Mouse (Mus musculus): ENCODE results near the gene Gata2. TPM values are rescaled to one million over a fixed set of nuclear protein-coding genes. Genes with fewer than 3 reads are reported as not detected.

Gata2 gene
- total RNA-seq, 2 experiments from 2014 or later: 5.7 to 6.0 TPM

DNA sequence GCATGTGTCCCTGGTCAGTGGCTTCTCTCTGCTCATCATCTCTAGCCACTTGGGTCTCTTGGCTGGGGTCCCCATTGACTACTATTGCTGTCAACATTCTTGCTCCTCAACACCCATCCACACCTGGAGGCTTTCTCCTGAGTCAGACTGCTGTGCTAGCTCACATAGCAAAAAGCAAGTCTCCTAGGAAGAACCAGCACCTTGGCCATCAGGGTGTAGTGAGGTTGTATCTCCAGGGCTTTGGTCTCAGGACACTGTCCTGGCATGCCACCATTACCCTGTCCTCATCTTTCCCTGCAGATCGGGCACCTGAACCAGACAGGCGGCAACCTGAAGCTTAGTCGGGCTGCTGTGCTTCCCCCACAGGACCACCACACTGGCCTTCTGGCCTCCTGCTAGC is 14.6 kb downstream of the Gata2 start:
- DNase-seq: no peak

DNA sequence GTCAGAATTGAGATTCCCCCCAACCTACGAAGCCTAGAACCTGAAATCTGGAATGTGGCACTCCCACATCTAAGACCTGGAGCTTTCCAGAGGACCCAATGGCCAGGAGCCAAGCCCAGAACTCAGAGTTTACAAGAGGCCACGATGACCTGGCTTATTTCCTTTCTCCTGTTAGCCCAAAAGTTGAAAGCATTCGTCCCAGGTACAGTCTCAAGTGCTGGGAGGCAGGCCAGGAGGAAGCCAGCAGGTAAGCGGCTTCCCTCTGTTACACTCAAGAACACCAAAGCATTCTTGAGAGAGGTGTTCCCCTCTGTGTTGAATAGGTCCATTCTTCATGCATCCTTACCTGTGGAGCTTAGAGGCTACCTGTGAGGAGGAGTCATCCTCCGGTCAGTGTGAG is 15.8 kb downstream of the Gata2 start:
- DNase-seq: no peak

DNA sequence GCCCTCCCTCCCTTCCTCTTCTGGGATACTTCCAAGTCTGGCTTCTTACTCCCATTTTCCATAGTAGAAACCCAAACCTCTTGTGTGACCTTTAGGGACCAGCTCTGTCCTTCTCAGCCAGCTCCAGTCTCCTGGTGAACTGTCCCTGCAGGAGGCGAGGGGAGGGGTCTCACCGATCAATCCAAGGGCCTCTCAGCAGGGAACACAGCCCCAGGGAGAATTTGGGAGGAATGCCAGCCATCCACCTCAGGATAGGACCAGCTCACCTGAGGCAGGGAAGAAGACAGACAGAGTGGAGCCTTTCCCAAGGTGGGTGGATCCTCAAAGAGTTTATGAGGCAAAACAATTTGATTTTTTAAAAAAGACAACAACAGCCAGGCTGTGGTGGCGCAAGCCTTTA is 16.5 kb downstream of the Gata2 start:
- DNase-seq: no peak

DNA sequence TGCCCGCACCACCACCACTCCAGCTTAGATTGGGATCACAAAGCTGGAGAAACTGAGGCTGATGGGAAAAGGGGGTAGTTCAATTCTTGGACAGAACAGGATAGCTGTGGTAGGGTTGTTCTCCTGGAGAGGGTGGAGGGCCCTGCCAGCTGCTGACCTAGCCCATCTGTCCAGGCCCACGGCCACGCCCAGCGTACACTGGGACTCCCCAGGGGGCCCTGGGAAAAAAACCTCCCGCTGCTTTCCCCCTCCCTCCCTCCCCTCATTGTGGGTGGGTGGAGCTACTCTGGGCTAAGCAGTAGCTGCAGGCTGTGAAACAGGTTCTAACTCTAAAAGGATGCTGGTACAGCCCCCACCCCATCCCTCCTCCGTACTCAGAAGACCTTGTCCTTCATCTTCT is 22.1 kb downstream of the Gata2 start:
- no peak for DNase-seq

DNA sequence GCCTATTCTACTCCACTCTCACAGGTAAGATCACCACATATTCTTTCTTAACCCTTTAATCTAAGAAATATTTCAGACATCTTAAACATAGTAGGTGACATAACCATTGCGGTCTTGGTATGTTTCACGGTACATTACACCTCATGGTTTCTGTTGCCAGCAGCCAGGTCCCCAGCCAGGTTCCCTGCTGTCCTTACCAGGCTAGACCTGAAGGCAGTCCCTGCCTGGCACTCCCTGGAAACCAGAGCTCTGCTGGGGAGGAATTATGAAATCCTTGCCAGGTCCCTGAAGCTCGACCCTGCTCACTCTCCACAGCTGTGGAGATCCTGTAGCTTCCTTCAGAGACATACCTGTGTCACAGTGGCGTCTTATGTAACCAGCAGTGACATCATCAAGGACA is 22.5 kb downstream of the Gata2 start:
- DNase-seq: no peak

DNA sequence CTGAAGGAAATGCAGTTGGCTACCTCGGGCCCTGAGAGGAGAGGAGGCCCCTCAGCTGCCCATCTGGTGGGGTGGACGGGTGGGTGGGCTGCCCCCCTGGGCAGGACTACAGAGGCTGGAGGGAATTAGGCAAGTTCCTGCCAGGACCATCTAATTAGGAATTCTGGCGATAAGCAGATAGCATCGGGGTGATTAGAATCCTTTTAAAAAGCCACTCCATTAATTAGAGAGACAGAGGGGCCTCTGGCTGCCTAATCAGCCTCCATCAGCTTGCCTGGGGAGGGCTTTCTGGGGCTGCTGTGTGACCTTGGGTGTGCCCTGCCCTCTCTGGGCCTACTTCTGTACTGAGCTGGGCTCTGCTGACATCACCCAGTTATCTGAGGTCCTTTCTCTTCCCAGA is 25.4 kb downstream of the Gata2 start:
- no peak for DNase-seq

DNA sequence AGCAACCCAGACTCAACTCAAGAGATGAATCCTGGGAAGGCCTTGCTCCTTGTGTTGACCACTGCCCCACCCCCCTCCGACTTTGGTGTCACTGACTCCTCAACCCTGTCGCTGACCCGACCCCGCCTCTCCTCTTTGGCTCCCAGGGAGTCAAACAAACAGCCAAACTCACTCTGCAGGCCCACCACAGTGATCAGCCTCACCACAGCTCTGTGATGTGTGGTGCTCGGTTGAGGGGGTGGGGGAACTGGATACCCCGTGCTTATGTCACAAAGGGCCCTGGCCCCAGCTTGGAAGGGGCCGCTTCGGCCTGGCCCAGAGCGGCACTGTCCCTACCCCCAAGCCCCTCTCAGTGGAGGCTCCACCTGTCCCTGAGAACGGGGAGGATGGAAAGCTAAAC is 28.3 kb downstream of the Gata2 start, which contains the start of gene Dnajb8:
TSS of gene Dnajb8 (plus strand) at position 301 of the 400 bp plus-strand sequence.
- no peak for DNase-seq

DNA sequence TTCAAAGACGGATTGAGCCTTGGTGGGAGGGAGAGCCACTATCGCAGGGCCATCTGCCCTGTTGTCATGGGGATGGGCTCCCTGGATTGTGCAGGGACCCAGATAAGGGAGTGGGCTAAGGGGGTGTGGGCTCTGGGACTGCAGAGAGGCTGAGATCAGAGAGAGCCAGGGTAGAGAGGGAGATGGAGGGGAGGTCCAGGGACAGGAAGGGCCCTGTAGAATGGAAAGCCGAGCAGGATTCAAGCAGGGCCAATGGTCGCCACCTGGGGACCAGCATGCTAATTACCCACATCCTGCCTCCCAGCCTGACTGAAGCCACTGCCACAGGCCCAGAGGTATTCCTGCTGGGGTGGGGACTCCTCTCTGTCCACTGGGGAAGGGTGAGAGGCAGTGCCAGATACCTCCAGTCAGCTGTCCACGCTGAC is 32.9 kb downstream of the Gata2 start:
- no peak for DNase-seq

DNA sequence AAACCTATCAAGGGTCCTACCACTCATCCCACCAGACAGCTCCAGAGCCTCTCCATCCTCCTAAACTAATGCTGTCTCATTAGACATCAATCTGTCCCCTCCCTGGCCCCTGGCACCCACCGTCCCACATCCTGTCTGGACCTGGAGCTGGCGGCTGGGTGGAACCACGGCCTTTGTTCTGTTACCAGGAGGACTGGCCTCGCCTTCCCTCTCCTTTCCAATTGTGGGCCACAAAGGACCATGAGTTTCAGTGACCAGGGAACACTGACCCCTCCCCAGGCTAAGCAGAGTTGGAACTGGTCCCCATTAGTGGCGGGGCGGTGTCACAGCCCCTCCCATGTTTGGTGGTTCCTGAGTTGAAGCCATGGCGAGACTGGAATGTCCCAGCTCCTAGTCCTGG is 33.8 kb downstream of the Gata2 start:
- no peak for DNase-seq

DNA sequence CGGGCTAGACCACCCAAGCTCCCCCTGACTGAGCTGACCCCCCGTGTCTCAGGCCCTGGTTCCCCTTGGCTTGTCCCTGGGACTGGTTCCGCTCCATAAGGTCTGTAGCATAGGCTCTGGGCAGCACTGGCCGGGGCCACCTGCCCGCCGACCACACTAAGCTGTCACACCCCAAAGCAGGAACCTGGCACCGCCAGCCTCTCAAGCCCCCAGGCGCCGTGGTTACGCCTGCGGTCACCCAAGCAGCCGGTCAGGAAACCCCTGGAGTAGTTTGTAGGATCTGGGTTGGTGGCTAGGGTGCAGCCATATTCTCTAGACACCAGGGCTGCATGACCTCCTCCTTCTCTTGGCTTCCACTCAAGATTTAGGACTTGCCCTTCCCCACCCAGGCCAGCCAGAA is 35.5 kb downstream of the Gata2 start:
- DNase-seq: no peak

DNA sequence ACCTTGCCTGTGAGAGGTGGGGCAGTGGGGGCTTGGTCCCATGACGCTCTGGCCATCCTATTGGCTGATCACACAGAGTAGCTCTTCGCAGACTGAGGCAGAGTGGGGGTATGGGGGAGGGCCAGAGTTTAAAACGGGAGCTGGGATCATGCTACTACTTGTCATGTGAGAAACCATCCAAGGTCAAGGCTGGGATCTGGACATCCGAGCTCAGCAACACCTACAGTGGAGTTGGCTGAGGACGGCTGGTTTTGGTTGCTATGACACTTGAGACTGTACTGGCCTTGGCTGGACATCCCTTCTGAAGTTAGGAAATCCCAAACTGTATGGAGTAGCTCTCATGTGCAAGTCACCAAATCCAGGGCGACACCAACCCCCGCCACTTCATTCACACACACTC is 38.1 kb downstream of the Gata2 start:
- no peak for DNase-seq

DNA sequence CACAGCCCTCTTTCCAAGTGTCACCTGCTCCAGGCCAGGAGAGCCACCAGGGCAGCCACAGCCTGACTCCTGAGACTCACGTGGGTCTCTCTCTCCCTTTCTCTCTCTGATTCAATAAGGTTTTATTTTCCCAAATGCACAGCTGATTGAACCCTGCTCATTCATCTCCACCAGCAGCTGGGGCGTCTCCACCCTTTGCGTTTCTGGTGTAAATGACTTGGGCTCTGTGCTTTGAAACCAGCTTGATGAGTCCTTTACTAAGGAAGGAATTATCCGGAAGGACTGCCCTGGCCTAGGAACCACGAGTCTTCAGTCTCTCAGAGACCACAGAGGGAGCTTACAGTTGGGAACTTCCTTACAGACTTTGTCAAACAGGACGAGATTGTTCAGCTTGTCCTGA is 38.5 kb downstream of the Gata2 start:
- no peak for DNase-seq

DNA sequence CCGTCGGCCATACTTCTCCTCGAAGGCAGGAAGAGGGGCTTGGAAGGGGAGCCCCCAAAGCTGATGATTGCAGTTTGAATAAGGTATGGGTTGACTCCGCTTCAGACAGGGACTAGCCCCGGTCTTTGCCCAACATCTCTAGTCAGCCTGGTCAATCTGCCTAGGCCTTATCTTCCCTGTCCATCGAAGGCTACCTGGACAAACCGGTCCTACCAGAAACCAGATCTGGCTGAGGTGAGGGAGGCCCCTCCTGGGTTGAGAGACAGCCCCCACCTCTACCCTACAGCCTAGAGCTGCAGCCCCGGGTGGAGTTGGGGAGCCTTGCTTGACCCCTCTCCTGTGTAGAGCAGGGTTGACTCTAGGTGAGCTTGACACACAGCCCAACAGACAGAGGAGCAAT is 40.3 kb downstream of the Gata2 start:
- no peak for DNase-seq

DNA sequence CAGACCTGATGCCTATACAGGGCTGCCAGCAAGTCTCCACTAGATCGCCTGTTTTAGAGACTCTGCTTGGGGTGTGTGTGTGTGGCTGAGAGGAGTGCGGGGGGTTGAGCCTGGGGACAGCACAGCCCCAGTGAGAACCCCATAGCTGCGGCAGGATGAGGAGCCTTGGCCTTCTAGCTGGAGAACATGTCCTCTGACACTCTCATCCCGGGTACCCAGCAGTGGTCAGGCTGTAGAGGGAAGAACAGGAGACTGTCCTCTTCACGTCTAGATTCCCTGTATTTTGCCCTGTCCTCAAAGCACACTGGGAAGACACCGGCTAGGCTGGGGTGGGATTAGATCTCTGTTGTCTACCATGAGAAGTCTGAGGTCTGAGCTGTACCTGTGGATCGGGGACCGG is 41.8 kb downstream of the Gata2 start:
- DNase-seq: no peak

DNA sequence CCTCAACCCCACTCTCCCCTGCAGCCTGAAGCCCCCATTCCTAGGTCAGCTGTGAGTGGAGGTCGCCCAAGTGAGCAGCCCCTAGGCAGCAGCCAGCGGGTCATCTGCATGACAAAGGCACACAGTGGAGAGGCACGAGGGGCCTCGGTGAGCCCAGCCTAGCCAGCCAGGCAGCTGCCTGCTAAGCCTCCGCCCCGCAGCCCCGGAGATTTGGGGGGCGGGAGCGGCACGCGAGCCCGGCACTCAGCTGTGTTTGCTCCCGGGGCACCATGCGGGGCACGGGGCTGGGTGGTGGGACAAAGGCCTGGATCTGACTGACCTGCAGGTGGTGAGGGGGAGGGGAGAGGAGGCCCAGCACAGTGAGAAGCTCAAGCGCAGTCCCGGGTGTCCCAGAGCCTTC is 42.3 kb downstream of the Gata2 start:
- DNase-seq: no peak

DNA sequence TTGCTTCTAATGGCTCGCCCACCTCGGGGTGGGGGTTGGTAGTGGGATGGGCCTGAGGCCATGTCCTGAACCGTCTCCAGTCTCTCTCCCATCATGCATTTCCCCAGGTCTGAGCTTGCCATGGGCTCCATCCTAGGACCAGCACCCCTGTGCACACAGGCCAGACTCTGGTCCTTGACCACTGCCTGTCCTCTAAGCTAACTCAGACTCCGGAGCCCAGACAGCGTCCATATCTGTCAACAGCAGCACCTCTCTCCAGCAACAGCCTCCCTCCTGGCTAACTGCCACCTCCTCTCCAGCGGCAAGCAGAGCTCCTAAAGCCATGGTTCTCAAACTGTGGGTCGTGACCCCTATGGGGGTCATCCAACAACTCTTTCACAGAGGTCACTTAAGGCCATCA is 42.8 kb downstream of the Gata2 start:
- no peak for DNase-seq

DNA sequence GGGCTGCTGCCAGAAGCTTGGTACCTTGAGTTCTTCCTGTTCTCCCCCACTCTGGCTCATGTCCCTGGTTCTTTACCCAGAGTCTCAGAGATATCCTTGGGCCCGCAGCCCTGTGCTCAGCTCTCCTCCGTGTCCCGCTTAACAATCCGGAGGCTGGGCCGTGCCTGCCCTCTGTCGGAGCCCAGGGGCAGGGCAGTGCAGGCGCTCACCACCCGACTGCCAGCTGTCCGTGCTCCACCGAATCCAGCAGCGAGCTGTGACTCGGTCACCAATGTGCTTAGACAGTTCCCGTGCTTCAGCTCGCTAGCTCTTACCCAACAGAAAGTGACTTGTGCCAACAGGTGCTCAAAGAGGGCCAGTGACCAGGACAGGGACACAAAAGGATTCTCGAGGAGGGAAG is 48.9 kb downstream of the Gata2 start:
- DNase-seq: peak; percentile 65

DNA sequence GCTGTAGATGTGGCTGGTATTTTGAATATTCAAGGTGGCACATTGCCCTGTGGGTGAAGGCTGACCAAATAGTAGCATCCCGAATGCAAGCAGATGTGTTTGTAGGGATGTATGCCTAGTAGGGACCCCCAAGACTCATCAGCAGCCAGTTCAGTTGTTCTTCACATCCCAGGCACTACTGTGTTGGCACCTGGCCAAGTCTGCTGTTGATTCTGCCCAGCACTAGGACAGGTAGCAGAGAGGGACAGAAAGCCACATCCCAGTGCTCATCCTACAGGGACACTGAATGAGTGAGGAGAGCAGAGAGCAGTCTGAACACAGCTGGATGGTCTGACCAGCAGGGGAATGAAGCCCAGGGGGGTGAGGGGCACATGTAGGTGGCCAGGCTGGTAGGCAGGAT is 55.5 kb downstream of the Gata2 start:
- DNase-seq: no peak

DNA sequence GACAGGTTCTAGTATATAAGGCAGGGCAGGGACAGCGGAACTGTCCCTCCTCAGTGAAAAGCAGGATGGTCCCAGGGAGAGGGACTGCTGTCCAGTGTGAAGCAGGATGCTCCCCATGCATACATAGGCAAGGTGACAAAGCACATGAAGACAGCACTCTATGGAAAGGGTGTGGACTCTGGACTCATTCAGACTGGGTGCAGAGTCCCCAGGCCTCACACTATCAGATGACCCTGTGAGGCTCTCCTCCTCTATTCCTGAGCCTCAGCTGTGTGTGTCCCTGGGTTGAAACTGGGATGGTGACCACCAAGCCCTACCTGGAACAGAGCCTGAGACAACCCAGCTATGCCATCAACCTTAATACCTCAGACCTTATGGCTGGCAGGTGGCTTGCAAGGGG is 57.7 kb downstream of the Gata2 start:
- no peak for DNase-seq

DNA sequence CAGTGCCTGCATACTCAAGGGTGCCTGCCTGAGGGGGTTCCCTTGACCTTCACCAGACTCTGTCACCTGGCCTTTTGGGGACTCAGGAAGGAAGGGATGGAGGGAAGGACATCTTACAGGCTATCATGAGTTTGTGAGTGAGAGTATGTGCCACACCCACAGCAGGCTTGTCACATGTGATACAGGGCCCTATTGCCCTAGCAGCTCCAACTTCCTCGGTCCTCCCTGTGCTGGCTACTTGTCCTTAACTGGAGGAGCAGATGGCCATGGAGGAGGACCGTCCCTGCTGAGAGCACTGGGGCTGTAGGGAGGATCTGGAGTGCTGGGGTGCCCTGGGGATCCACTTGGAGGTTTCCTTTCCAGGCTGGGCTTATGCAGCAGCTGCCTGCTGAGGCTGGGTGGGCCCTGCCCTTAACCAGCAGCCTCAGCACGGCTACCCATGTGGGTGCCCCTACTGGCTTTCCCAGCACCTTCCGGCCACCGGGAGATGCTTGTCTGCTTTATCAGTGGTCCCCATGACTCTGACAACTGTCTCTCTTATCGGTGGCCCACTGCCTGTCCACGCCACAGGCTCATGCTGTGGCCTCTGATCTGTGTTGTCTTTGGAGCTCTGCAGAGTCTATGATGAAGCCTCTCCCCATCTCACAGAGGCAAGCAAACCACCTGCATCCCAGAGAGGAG is 58.2 kb downstream of the Gata2 start:
- DNase-seq: no peak

DNA sequence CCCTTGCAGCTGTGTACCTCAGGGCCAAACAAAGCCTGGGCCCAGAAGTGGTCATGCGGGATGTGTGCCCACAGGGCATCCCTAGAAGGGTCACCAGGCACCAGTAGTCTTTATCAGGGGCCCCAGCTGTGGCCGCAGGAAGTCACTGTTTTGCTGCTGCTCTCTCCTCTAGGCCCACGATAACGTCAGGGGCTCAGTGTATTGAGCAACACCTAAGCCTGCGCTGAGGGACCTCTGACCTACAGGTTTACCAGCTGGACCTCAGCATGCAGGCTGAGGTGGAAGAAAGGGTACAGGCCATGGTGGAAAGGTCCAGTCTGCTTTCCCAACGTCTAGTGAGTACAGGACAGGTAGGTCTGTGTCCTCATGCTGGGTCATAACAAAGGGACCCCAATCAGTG is 60.4 kb downstream of the Gata2 start:
- no peak for DNase-seq

DNA sequence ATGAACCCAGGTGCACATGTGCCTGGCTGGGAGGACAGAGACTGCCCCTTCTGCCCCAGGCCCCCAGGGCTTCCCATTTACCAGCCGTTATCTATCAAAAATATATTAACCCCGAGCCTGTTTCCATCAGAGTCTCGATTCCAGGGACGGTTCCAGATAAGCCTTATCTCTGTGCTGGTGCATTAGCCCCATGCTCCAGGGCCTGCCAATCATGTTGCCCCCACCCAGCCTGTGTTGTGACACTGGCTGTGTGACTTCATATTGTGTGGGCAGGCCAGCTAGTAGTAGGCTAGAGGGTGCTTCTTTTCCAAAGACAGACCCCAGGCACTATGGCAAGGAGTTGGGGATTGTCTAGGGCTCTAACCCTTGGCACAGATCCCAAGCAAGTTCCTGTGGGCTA is 61.7 kb downstream of the Gata2 start:
- DNase-seq: no peak
